Mouse (Mus musculus): ENCODE results near the gene Kifap3.

DNA sequence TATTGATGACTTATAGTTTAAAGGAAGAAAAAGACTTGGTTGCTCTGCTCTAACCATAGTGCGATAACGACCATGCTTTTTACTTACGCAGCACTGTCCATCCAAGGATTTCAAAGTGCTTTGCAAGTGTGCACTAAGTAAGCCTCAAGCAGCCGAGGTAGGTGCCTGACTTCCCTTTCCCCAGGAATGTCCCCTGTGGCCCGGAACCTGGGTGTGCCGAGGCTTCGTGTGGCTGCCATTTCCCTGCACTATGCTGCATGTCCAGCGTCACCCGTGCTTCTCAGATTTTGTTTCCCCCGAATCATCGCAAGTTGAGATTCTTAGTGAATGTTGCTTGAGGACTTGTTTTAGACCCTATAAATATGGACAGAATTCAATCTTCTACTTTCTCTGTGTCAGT, 132.6 kb downstream of the Kifap3 start:
- TF ChIP-seq FLI1 (IDR thresholded peaks at IDR 0.05; ENCODE audit: low read length): no peak
- TF ChIP-seq GATA1 (IDR thresholded peaks at IDR 0.05; ENCODE audit: borderline replicate concordance, low read length): no peak

Data from megakaryocyte, embryonic 14.5 days (primary cell).